Mouse (Mus musculus) G1E (cell line): Measurements from ENCODE around the gene Tmem235. TPM values are rescaled to one million over a fixed set of nuclear protein-coding genes. Genes with fewer than 3 reads are reported as not detected.

Source experiments
- ATAC-seq: 2 replicates; pipeline ENCODE4 v1.8.0; 2016; ENCODE audit warnings: mild to moderate bottlenecking; ENCODE audit not compliant: insufficient number of reproducible peaks, poor library complexity, low FRiP score, severe bottlenecking; ENCODE audit errors: extremely low read depth
- DNase-seq: peaks from one replicate; pipeline ENCODE4 v3.0.0; 2012; ENCODE audit warnings: low spot score
- H3K27me3 ChIP-seq: 2 replicates; pipeline ENCODE4 v1.6.1; 2012; ENCODE audit warnings: mild to moderate bottlenecking, low read length, inconsistent platforms; ENCODE audit not compliant: insufficient read depth
- H3K36me3 ChIP-seq: replicated peaks from 2 replicates; pipeline ENCODE3; 2012; ENCODE audit warnings: mild to moderate bottlenecking, inconsistent platforms
- H3K4me1 ChIP-seq: 2 replicates; pipeline ENCODE4 v1.6.1; 2012; ENCODE audit warnings: low read depth, low read length, inconsistent platforms, mixed read lengths; ENCODE audit not compliant: insufficient read depth
- H3K4me3 ChIP-seq: 2 replicates; pipeline ENCODE4 v1.5.1; 2012; ENCODE audit warnings: low read depth, mild to moderate bottlenecking, inconsistent platforms, low read length, moderate library complexity, mixed read lengths
- H3K9me3 ChIP-seq: replicated peaks from 2 replicates; pipeline ENCODE4 v1.6.1; 2012; ENCODE audit warnings: inconsistent platforms
- CTCF ChIP-seq: IDR thresholded peaks from 2 replicates; pipeline ENCODE4 v1.5.1; 2012; ENCODE audit warnings: low read depth, low read length, inconsistent platforms, mixed read lengths
- GATA1 ChIP-seq: IDR thresholded peaks from 2 replicates; pipeline ENCODE4 v1.6.1; 2012; ENCODE audit warnings: borderline replicate concordance, low read length, inconsistent platforms, mixed read lengths
- GATA2 ChIP-seq: IDR thresholded peaks from 2 replicates; pipeline ENCODE4 v1.6.1; 2012; ENCODE audit warnings: low read depth, low read length, inconsistent platforms, borderline replicate concordance
- POLR2AphosphoS5 ChIP-seq: IDR thresholded peaks from 2 replicates; pipeline ENCODE4 v1.6.1; 2012; ENCODE audit warnings: low read depth, low read length, inconsistent platforms; ENCODE audit not compliant: insufficient replicate concordance
- TAL1 ChIP-seq: conservative IDR thresholded peaks from 2 replicates; pipeline ENCODE4 v1.6.1; 2012; ENCODE audit warnings: low read depth, low read length, inconsistent platforms, mixed read lengths
- polyA plus RNA-seq: library from polyadenylated mRNA; stranded (reverse); fragments of >175 nt; gene quantifications from 2 replicates; pipeline ENCODE4 v1.2.3, GENCODE M21; 2012
- total RNA-seq, 2 experiments: library from RNA; stranded (forward) in 1 of 2; stranded (reverse) in 1 of 2; fragments of 200-1000 nt in 1 of 2; fragments of >200 nt in 1 of 2; fragmentation: Nextera tagmentation in 1 of 2; gene quantifications; 2 replicates each; pipeline ENCODE4 v1.2.3; 2014 to 2017

The Tmem235 gene
- total and polyA plus RNA-seq, 3 experiments = not detected

DNA sequence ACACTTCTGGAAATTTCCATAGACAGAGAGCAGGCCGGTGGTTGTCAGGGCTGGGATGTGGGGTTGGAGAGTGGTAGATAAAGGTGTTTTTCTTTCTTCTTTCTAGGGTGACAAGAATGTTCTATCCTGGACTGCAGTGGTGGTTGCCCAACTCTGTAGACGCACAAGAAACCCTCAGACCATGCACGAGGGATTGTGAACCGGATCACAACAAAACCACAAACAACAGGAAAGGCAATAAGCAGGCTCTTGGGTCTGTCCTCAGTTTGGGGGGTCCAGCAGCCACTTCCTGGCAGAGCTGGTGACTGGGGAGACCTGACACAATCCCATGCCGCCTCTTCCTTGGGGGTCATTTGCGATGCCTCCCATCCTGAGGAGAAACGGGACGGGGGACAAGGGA lies 48.8 kb downstream of the Tmem235 start:
- Histone ChIP-seq H3K36me3 (no peaks in the 10 kb centered on the region), H3K4me1 (peaks cover 11% of the 10 kb centered on the region), H3K4me3 (no peak overlapping the region), H3K27me3 (peaks cover 16% of the 10 kb centered on the region; the same call in 1 of the 2 replicates), H3K9me3 (no peaks in the 10 kb centered on the region)
- DNase-seq = no peak
- ATAC-seq = no peak
- TF ChIP-seq GATA2 = no peak
- no peak for TF ChIP-seq CTCF
- no peak for TF ChIP-seq POLR2AphosphoS5
- TF ChIP-seq GATA1 = no peak
- no peak for TF ChIP-seq TAL1

DNA sequence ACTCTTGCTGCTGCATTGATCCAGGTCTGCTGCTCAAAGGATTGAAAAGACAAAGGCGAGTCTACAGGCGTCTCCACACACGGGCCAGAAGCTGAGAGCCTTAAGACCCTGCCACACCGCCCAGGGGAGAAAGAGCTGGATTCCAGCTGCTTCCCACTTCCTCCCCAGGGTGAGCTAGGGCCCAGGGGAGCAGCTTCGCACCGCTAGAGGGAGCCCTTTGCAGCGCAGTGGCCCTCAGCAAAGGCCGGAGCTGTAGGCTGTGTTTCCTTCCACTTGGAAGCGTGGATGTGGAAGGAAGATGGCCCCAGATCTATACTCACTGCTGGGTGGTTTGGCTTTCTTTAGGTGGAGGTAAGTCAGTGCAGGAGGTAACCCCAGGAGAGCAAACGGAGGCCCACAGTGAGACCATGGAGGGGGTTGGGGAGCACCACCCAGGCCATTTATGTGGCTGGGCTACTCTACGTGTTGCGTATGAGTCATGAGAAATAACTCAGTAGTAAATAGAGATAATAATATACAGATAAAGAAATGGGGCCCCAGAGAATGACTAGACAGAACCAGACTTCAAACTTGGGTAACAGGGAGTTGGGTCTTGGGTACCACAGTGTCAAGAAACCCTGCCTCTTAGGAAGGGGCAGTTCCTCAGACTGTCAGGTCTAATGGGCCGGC lies 52.3 kb downstream of the Tmem235 start:
- Histone ChIP-seq H3K9me3 (peaks cover 8% of the 10 kb centered on the region), H3K4me3 (no peak overlapping the region), H3K4me1 (peaks cover 14% of the 10 kb centered on the region), H3K36me3 (no peaks in the 10 kb centered on the region), H3K27me3 (peaks cover 24% of the 10 kb centered on the region)
- ATAC-seq = peak; percentile 47
- peak; percentile 87 for DNase-seq
- TF ChIP-seq CTCF (peak; percentile 84), POLR2AphosphoS5 (no peak)

DNA sequence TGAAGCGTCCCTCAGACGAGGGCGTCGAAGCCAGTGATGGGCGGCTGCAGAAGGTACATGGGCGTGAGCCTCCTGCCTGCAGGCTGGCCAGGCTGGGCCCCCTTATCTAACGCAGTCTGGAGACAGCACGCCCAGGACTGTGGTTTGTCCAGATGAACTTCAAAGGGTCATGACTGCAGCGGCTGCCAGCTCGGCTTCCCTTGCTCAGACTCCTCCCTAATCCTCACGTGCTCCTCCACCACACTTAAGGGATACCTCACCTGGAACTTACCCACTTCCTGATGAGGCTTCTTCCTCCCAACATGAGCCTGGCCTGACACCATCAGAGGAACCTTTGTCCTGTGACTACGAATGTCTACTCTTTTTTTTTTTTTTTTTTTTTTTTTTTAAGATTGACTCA lies 54.0 kb downstream of the Tmem235 start:
- DNase-seq = no peak
- Histone ChIP-seq H3K4me3 (no peak overlapping the region; the same call in 1 of the 2 replicates), H3K9me3 (peaks cover 8% of the 10 kb centered on the region), H3K4me1 (peaks cover 14% of the 10 kb centered on the region), H3K27me3 (peaks cover 39% of the 10 kb centered on the region), H3K36me3 (no peaks in the 10 kb centered on the region)
- TF ChIP-seq CTCF (no peak), GATA1 (no peak), TAL1 (no peak), GATA2 (no peak), POLR2AphosphoS5 (no peak)
- ATAC-seq = peak; percentile 29; the same call in 1 of the 2 replicates

Other genes with a start within 250 kb of the Tmem235 start
- 40.5 and 47.5 TPM in 2 replicates for gene Tnrc6c, start 206.5 kb upstream of the Tmem235 start, total RNA-seq (2014; fragmentation: Nextera tagmentation)
- gene Tnrc6c, start 206.5 kb upstream of the Tmem235 start, total RNA-seq (2017) = 18.4 and 19.2 TPM in 2 replicates
- gene Tnrc6c, start 206.5 kb upstream of the Tmem235 start, polyA plus RNA-seq = 19.1 and 21.5 TPM in 2 replicates
- gene Tmc8, start 78.7 kb upstream of the Tmem235 start, total RNA-seq (2014; fragmentation: Nextera tagmentation) = 8.5 and 43.8 TPM in 2 replicates
- 3.4 and 4.6 TPM in 2 replicates for gene Tmc8, start 78.7 kb upstream of the Tmem235 start, total RNA-seq (2017)
- gene Tmc8, start 78.7 kb upstream of the Tmem235 start, polyA plus RNA-seq = 18.5 and 26.9 TPM in 2 replicates
- 16.5 and 27.3 TPM in 2 replicates for gene Tmc6, start 78.6 kb upstream of the Tmem235 start, total RNA-seq (2014; fragmentation: Nextera tagmentation)
- 9.6 and 12.2 TPM in 2 replicates for gene Tmc6, start 78.6 kb upstream of the Tmem235 start, total RNA-seq (2017)
- 25.3 and 32.3 TPM in 2 replicates for gene Tmc6, start 78.6 kb upstream of the Tmem235 start, polyA plus RNA-seq
- 5.0 and 20.9 TPM in 2 replicates for gene 6030468B19Rik, start 63.1 kb upstream of the Tmem235 start, total RNA-seq (2014; fragmentation: Nextera tagmentation)
- 3.3 and 4.2 TPM in 2 replicates for gene 6030468B19Rik, start 63.1 kb upstream of the Tmem235 start, total RNA-seq (2017)
- 10.3 and 11.7 TPM in 2 replicates for gene 6030468B19Rik, start 63.1 kb upstream of the Tmem235 start, polyA plus RNA-seq
- 8.7 TPM in 2 replicates for gene Gm20708, start 51.1 kb upstream of the Tmem235 start, total RNA-seq (2014; fragmentation: Nextera tagmentation)
- 0.29 TPM in 1 of 2 replicates, not detected in the other for gene Gm20708, start 51.1 kb upstream of the Tmem235 start, total RNA-seq (2017)
- gene Gm20708, start 51.1 kb upstream of the Tmem235 start, polyA plus RNA-seq = 0.07 and 0.09 TPM in 2 replicates
- gene Syngr2, start 51.1 kb upstream of the Tmem235 start, total RNA-seq (2014; fragmentation: Nextera tagmentation) = 221 and 236 TPM in 2 replicates
- 95.8 and 105 TPM in 2 replicates for gene Syngr2, start 51.1 kb upstream of the Tmem235 start, total RNA-seq (2017)
- gene Syngr2, start 51.1 kb upstream of the Tmem235 start, polyA plus RNA-seq = 189 and 211 TPM in 2 replicates
- gene Afmid, start 34.8 kb upstream of the Tmem235 start, total RNA-seq (2014; fragmentation: Nextera tagmentation) = 8.1 and 23.0 TPM in 2 replicates
- 6.4 and 6.9 TPM in 2 replicates for gene Afmid, start 34.8 kb upstream of the Tmem235 start, total RNA-seq (2017)
- gene Afmid, start 34.8 kb upstream of the Tmem235 start, polyA plus RNA-seq = 3.5 and 3.7 TPM in 2 replicates
- gene Tk1, start 34.7 kb upstream of the Tmem235 start, total RNA-seq (2014; fragmentation: Nextera tagmentation) = 63.5 and 75.8 TPM in 2 replicates
- gene Tk1, start 34.7 kb upstream of the Tmem235 start, total RNA-seq (2017) = 73.2 and 85.0 TPM in 2 replicates
- gene Tk1, start 34.7 kb upstream of the Tmem235 start, polyA plus RNA-seq = 51.3 and 77.0 TPM in 2 replicates
- 82.6 and 131 TPM in 2 replicates for gene Birc5, start 11.5 kb upstream of the Tmem235 start, total RNA-seq (2014; fragmentation: Nextera tagmentation)
- 228 and 241 TPM in 2 replicates for gene Birc5, start 11.5 kb upstream of the Tmem235 start, total RNA-seq (2017)
- gene Birc5, start 11.5 kb upstream of the Tmem235 start, polyA plus RNA-seq = 149 and 184 TPM in 2 replicates
- not detected in 2 replicates for gene Tha1, start 12.7 kb downstream of the Tmem235 start, total RNA-seq (2014; fragmentation: Nextera tagmentation)
- gene Tha1, start 12.7 kb downstream of the Tmem235 start, total RNA-seq (2017) = not detected in 2 replicates
- not detected in 2 replicates for gene Tha1, start 12.7 kb downstream of the Tmem235 start, polyA plus RNA-seq
- 1.3 TPM in 1 of 2 replicates, not detected in the other for gene Socs3, start 109.3 kb downstream of the Tmem235 start, total RNA-seq (2014; fragmentation: Nextera tagmentation)
- gene Socs3, start 109.3 kb downstream of the Tmem235 start, total RNA-seq (2017) = 3.8 and 5.6 TPM in 2 replicates
- 2.5 and 2.9 TPM in 2 replicates for gene Socs3, start 109.3 kb downstream of the Tmem235 start, polyA plus RNA-seq
- gene Pgs1, start 125.5 kb downstream of the Tmem235 start, total RNA-seq (2014; fragmentation: Nextera tagmentation) = 9.7 and 10.0 TPM in 2 replicates
- 17.6 and 18.8 TPM in 2 replicates for gene Pgs1, start 125.5 kb downstream of the Tmem235 start, total RNA-seq (2017)
- 36.9 and 37.6 TPM in 2 replicates for gene Pgs1, start 125.5 kb downstream of the Tmem235 start, polyA plus RNA-seq